Mouse (Mus musculus) E14TG2a.4 (cell line): ENCODE measurements at regions not wholly inside any gene's neighbourhood (a gene's known extent, or its start where the extent isn't known, plus 50 kb on each side); places are given as distances from the start of the nearest gene placed in this dataset.

ENCODE experiments used
- CTCF ChIP-seq: conservative IDR thresholded peaks from 2 replicates; pipeline ENCODE4 v1.5.1; 2014; ENCODE audit warnings: low read length
- POU5F1 ChIP-seq: IDR thresholded peaks from 2 replicates; pipeline ENCODE4 v1.6.1; 2014; ENCODE audit warnings: low read length, borderline replicate concordance

- TF ChIP-seq CTCF (no peak), POU5F1 (no peak)
These were observed 201.2 kb downstream of the Klf5 start for GRCm38 (mm10) chr14:99499502-99500266.
